Mouse (Mus musculus) heart, adult 2 months (tissue): ENCODE results near the gene Tbc1d10c. TPM values are rescaled to one million over a fixed set of nuclear protein-coding genes. Genes with fewer than 3 reads are reported as not detected.
A peak's percentile ranks its signal among the peaks of the same experiment; 100 is the strongest.

Experiments
- DNase-seq, 2 experiments: peaks; one replicate each; pipeline ENCODE4 v3.0.0; 2021
- H3K27ac ChIP-seq: fragments of 200-600 bp; 2 replicates; pipeline ENCODE4 v1.8.1; 2022
- H3K27me3 ChIP-seq: fragments of 200-500 bp; 2 replicates; pipeline ENCODE4 v1.6.1; 2012; ENCODE audit warnings: mild to moderate bottlenecking, low read length, inconsistent platforms, mixed read lengths; ENCODE audit not compliant: control insufficient read depth, insufficient read depth
- H3K36me3 ChIP-seq: fragments of 200-500 bp; 2 replicates; pipeline ENCODE4 v1.6.1; 2012; ENCODE audit warnings: low read length, inconsistent platforms; ENCODE audit not compliant: control insufficient read depth, insufficient read depth
- H3K4me1 ChIP-seq: fragments of 200-500 bp; 2 replicates; pipeline ENCODE4 v1.6.1; 2011; ENCODE audit warnings: low read length; ENCODE audit not compliant: control insufficient read depth, insufficient read depth
- H3K4me3 ChIP-seq: fragments of 200-600 bp; 2 replicates; pipeline ENCODE4 v1.8.1; 2022
- H3K79me2 ChIP-seq: fragments of 200-500 bp; replicated peaks from 2 replicates; pipeline ENCODE4 v1.6.1; 2012; ENCODE audit warnings: mild to moderate bottlenecking, inconsistent platforms, low read length, moderate library complexity, mixed read lengths; ENCODE audit not compliant: control insufficient read depth, insufficient read depth
- H3K9ac ChIP-seq: fragments of 200-500 bp; 2 replicates; pipeline ENCODE4 v1.6.1; 2012; ENCODE audit warnings: low read depth, mild to moderate bottlenecking, control low read depth, inconsistent platforms, low read length, mixed read lengths
- CTCF ChIP-seq: fragments of 200-600 bp; IDR thresholded peaks from 2 replicates; pipeline ENCODE4 v1.8.1; 2022; ENCODE audit warnings: antibody characterized with exemption, mild to moderate bottlenecking, moderate library complexity
- EP300 ChIP-seq: fragments of 200-500 bp; IDR thresholded peaks from 2 replicates; pipeline ENCODE4 v1.6.1; 2011; ENCODE audit warnings: low read depth, low read length, control low read depth; ENCODE audit not compliant: insufficient read depth
- POLR2A ChIP-seq: fragments of 200-500 bp; IDR thresholded peaks from 2 replicates; pipeline ENCODE4 v1.6.1; 2011; ENCODE audit warnings: mild to moderate bottlenecking, low read depth, low read length, control low read depth; ENCODE audit not compliant: insufficient read depth
- WGBS: fragments of 180-500 bp; shearing (Covaris S2); methylation state at CpG from one replicate; pipeline ENCODE4 v1.1.7; 2018; 5-methylcytosine and 5-hydroxymethylcytosine counted together
- intact Hi-C: fragments of 180-260 bp; cut with DNase I; formaldehyde crosslinking; loops from one replicate; pipeline ENCODE4 v1.15.1; 2025
- polyA plus RNA-seq: library from polyadenylated mRNA; depleted of rRNA; stranded (reverse); fragments of >200 nt; gene quantifications from 2 replicates; pipeline ENCODE4 v1.2.3, GENCODE M21; 2012
- total RNA-seq, 2 experiments: library from RNA; stranded (reverse); gene quantifications; 2 replicates each; pipeline ENCODE4 v1.2.3; 2021

The Tbc1d10c gene
- total and polyA plus RNA-seq, 3 experiments: 12.4 to 14.4 (median 13.7) TPM

- Histone ChIP-seq H3K4me1 (peaks cover 10% of the 10 kb centered on the region), H3K36me3 (no peaks in the 10 kb centered on the region), H3K4me3 (no peak overlapping the region), H3K27ac (peak overlapping the region; percentile 59), H3K79me2 (no peaks in the 10 kb centered on the region), H3K9ac (no peak overlapping the region), H3K27me3 (no peaks in the 10 kb centered on the region)
- intact Hi-C loops: no loop called here
- peak in 1 of 2 experiments; percentile 41 for DNase-seq
- WGBS: 46% methylated on average over 8 of the region's 8 CpGs
- TF ChIP-seq POLR2A: no peak
- no peak for TF ChIP-seq EP300
- no peak for TF ChIP-seq CTCF
These were observed 39.3 kb upstream of the Tbc1d10c start for GRCm38 (mm10) chr19:4230415-4230814.

- H3K4me3 ChIP-seq: no peak overlapping the region
- no peaks in the 10 kb centered on the region for H3K27me3 ChIP-seq
- no peak for TF ChIP-seq POLR2A
- no peak for TF ChIP-seq EP300
- TF ChIP-seq CTCF: no peak
- 80% methylated on average over 9 of the region's 9 CpGs for WGBS
- no peaks in the 10 kb centered on the region for H3K79me2 ChIP-seq
- no peak for DNase-seq
- no peaks in the 10 kb centered on the region for H3K36me3 ChIP-seq
- peak overlapping the region; percentile 59; the same call in 1 of the 2 replicates for H3K27ac ChIP-seq
- no peak overlapping the region for H3K9ac ChIP-seq
- intact Hi-C loops: loop anchor here (2.0 to 5.0 kb wide), 4 partner anchors 59 to 212 kb away; partner anchors contain the start of gene Aip
- peaks cover 10% of the 10 kb centered on the region for H3K4me1 ChIP-seq
These were observed 38.5 kb upstream of the Tbc1d10c start for GRCm38 (mm10) chr19:4229451-4230076.

GRCm38 (mm10) chr19:4228891-4229290 lies 37.8 kb upstream of the Tbc1d10c start:
- H3K79me2 ChIP-seq: no peaks in the 10 kb centered on the region
- no peak overlapping the region for H3K9ac ChIP-seq
- intact Hi-C loops: loop anchor here (1.0 to 5.0 kb wide), 6 partner anchors 22 to 212 kb away; partner anchors contain the start of gene Aip
- no peak for DNase-seq
- no peak overlapping the region for H3K4me3 ChIP-seq
- 86% methylated on average over 4 of the region's 4 CpGs for WGBS
- H3K27ac ChIP-seq: no peak overlapping the region
- H3K4me1 ChIP-seq: peaks cover 10% of the 10 kb centered on the region
- H3K36me3 ChIP-seq: no peaks in the 10 kb centered on the region
- TF ChIP-seq CTCF (no peak), POLR2A (no peak), EP300 (no peak)
- H3K27me3 ChIP-seq: no peaks in the 10 kb centered on the region

GRCm38 (mm10) chr19:4227894-4228678 lies 37.0 kb upstream of the Tbc1d10c start:
- TF ChIP-seq POLR2A: no peak
- peak; percentile 94 for TF ChIP-seq EP300
- no peak; the same call in none of the 2 replicates for TF ChIP-seq CTCF
- 18% methylated on average over 8 of the region's 8 CpGs for WGBS
- intact Hi-C loops: loop anchor here (1.0 to 5.0 kb wide), 6 partner anchors 21 to 211 kb away; partner anchors contain the start of gene Aip
- no peaks in the 10 kb centered on the region for H3K36me3 ChIP-seq
- no peak overlapping the region for H3K27ac ChIP-seq
- no peak overlapping the region for H3K9ac ChIP-seq
- peaks cover 10% of the 10 kb centered on the region for H3K4me1 ChIP-seq
- no peak overlapping the region for H3K4me3 ChIP-seq
- no peaks in the 10 kb centered on the region for H3K79me2 ChIP-seq
- H3K27me3 ChIP-seq: no peaks in the 10 kb centered on the region
- peak; percentile 72 to 77 for DNase-seq

- Histone ChIP-seq H3K27ac (no peak overlapping the region), H3K9ac (no peak overlapping the region), H3K4me3 (no peak overlapping the region), H3K36me3 (no peaks in the 10 kb centered on the region), H3K4me1 (peaks cover 9% of the 10 kb centered on the region), H3K79me2 (no peaks in the 10 kb centered on the region), H3K27me3 (no peaks in the 10 kb centered on the region)
- no peak for TF ChIP-seq EP300
- TF ChIP-seq CTCF: no peak
- TF ChIP-seq POLR2A: no peak
- 64% methylated on average over 5 of the region's 5 CpGs for WGBS
- no peak for DNase-seq
- intact Hi-C loops: loop anchor here (5.0 kb wide), 3 partner anchors 100 to 210 kb away; partner anchors contain the start of gene Aip
These were observed 36.4 kb upstream of the Tbc1d10c start for GRCm38 (mm10) chr19:4227446-4227845.
